Mouse (Mus musculus) forebrain, embryonic 16.5 days (tissue): ENCODE measurements around the gene Rplp0. TPM values are rescaled to one million over a fixed set of nuclear protein-coding genes. Genes with fewer than 3 reads are reported as not detected.
A peak's percentile ranks its signal among the peaks of the same experiment; 100 is the strongest.

ENCODE experiments used
- ATAC-seq: fragments of 200-750 bp; cut with Nextera tagmentation; 2 replicates; pipeline ENCODE4 v1.8.0; 2017; ENCODE audit warnings: mild to moderate bottlenecking, moderate library complexity
- H3K27ac ChIP-seq: fragments of 300-500 bp; sonication (generic); 2 replicates; pipeline ENCODE4 v1.5.1; 2014; ENCODE audit warnings: low read length, control low read depth
- H3K27me3 ChIP-seq: fragments of 300-500 bp; sonication (generic); replicated peaks from 2 replicates; pipeline ENCODE4 v1.6.1; 2014; ENCODE audit warnings: low read length; ENCODE audit not compliant: control insufficient read depth, insufficient read depth
- H3K36me3 ChIP-seq: fragments of 300-500 bp; sonication (generic); 2 replicates; pipeline ENCODE4 v1.6.1; 2014; ENCODE audit not compliant: control insufficient read depth, insufficient read depth
- H3K4me1 ChIP-seq: fragments of 300-500 bp; sonication (generic); replicated peaks from 2 replicates; pipeline ENCODE4 v1.6.1; 2014; ENCODE audit warnings: low read length; ENCODE audit not compliant: control insufficient read depth, insufficient read depth
- H3K4me2 ChIP-seq: fragments of 300-500 bp; sonication (generic); 2 replicates; pipeline ENCODE4 v1.6.1; 2014; ENCODE audit warnings: mild to moderate bottlenecking, low read length, control low read depth
- H3K4me3 ChIP-seq: fragments of 300-500 bp; sonication (generic); replicated peaks from 2 replicates; pipeline ENCODE4 v1.5.1; 2014; ENCODE audit warnings: mild to moderate bottlenecking, low read length, control low read depth
- H3K9ac ChIP-seq: fragments of 300-500 bp; sonication (generic); replicated peaks from 2 replicates; pipeline ENCODE4 v1.6.1; 2014; ENCODE audit warnings: low read depth, low read length, control low read depth
- H3K9me3 ChIP-seq: fragments of 300-500 bp; sonication (generic); 2 replicates; pipeline ENCODE4 v1.6.1; 2016; ENCODE audit warnings: low read length; ENCODE audit not compliant: control insufficient read depth
- WGBS: fragments of 180-500 bp; shearing (Covaris S2); extraction: QIAGEN DNeasy Blood & Tissue Kit; methylation state at CpG from one replicate; pipeline ENCODE4 v1.1.7; 2014; 5-methylcytosine and 5-hydroxymethylcytosine counted together
- polyA plus RNA-seq: library from polyadenylated mRNA; unstranded; fragments of >200 nt; fragmentation: Nextera tagmentation; extraction: Ambion mirVana; gene quantifications from 2 replicates; pipeline ENCODE4 v1.2.1, GENCODE M21; 2015

Gene Rplp0
- polyA plus RNA-seq, 1 experiment from 2014 or later: 944 TPM

- Histone ChIP-seq H3K4me1 (peaks cover 9% of the 10 kb centered on the region), H3K27ac (no peak overlapping the region), H3K27me3 (no peaks in the 10 kb centered on the region), H3K9me3 (no peaks in the 10 kb centered on the region), H3K36me3 (no peaks in the 10 kb centered on the region), H3K4me3 (no peak overlapping the region), H3K4me2 (no peak overlapping the region), H3K9ac (no peak overlapping the region)
- ATAC-seq: no peak
- WGBS: 93% methylated on average over 4 of the region's 4 CpGs
Observed at GRCm38 (mm10) chr5:115525416-115525815, 33.9 kb upstream of the Rplp0 start.

- Histone ChIP-seq H3K9ac (no peak overlapping the region), H3K4me1 (peaks cover 13% of the 10 kb centered on the region), H3K27me3 (no peaks in the 10 kb centered on the region), H3K4me2 (no peak overlapping the region), H3K4me3 (no peak overlapping the region), H3K36me3 (no peaks in the 10 kb centered on the region), H3K9me3 (no peaks in the 10 kb centered on the region), H3K27ac (no peak overlapping the region)
- ATAC-seq: no peak
- 66% methylated on average over 9 of the region's 9 CpGs for WGBS
Observed at GRCm38 (mm10) chr5:115525943-115526342, 33.3 kb upstream of the Rplp0 start.

GRCm38 (mm10) chr5:115526456-115527202, 32.6 kb upstream of the Rplp0 start:
- H3K9me3 ChIP-seq: no peaks in the 10 kb centered on the region
- no peaks in the 10 kb centered on the region for H3K36me3 ChIP-seq
- H3K4me3 ChIP-seq: no peak overlapping the region
- peaks cover 20% of the 10 kb centered on the region for H3K4me1 ChIP-seq
- WGBS: 83% methylated on average over 17 of the region's 17 CpGs
- no peak overlapping the region for H3K27ac ChIP-seq
- no peak for ATAC-seq
- no peak overlapping the region for H3K9ac ChIP-seq
- no peaks in the 10 kb centered on the region for H3K27me3 ChIP-seq
- H3K4me2 ChIP-seq: no peak overlapping the region

- Histone ChIP-seq H3K4me3 (no peak overlapping the region), H3K9me3 (no peaks in the 10 kb centered on the region), H3K4me2 (no peak overlapping the region), H3K4me1 (peaks cover 26% of the 10 kb centered on the region), H3K36me3 (no peaks in the 10 kb centered on the region), H3K27ac (no peak overlapping the region), H3K9ac (no peak overlapping the region), H3K27me3 (no peaks in the 10 kb centered on the region)
- WGBS: 84% methylated on average over 5 of the region's 5 CpGs
- ATAC-seq: no peak
Observed at GRCm38 (mm10) chr5:115528128-115528527, 31.1 kb upstream of the Rplp0 start.

GRCm38 (mm10) chr5:115529364-115529741, 29.9 kb upstream of the Rplp0 start:
- H3K9ac ChIP-seq: no peak overlapping the region
- no peaks in the 10 kb centered on the region for H3K9me3 ChIP-seq
- no peak overlapping the region for H3K27ac ChIP-seq
- no peak for ATAC-seq
- no peaks in the 10 kb centered on the region for H3K27me3 ChIP-seq
- WGBS: 88% methylated on average over 8 of the region's 8 CpGs
- H3K36me3 ChIP-seq: no peaks in the 10 kb centered on the region
- no peak overlapping the region for H3K4me2 ChIP-seq
- H3K4me3 ChIP-seq: no peak overlapping the region
- peaks cover 26% of the 10 kb centered on the region for H3K4me1 ChIP-seq

GRCm38 (mm10) chr5:115529742-115530446, 29.4 kb upstream of the Rplp0 start:
- Histone ChIP-seq H3K4me2 (no peak overlapping the region), H3K36me3 (no peaks in the 10 kb centered on the region), H3K27me3 (no peaks in the 10 kb centered on the region), H3K4me1 (peaks cover 27% of the 10 kb centered on the region), H3K9me3 (no peaks in the 10 kb centered on the region), H3K9ac (no peak overlapping the region), H3K4me3 (no peak overlapping the region), H3K27ac (no peak overlapping the region)
- 70% methylated on average over 7 of the region's 7 CpGs for WGBS
- no peak for ATAC-seq

GRCm38 (mm10) chr5:115530447-115530809, 28.8 kb upstream of the Rplp0 start:
- no peak overlapping the region for H3K9ac ChIP-seq
- H3K27me3 ChIP-seq: no peaks in the 10 kb centered on the region
- WGBS: 62% methylated on average over 8 of the region's 8 CpGs
- H3K9me3 ChIP-seq: no peaks in the 10 kb centered on the region
- no peak overlapping the region for H3K4me3 ChIP-seq
- no peaks in the 10 kb centered on the region for H3K36me3 ChIP-seq
- no peak overlapping the region for H3K27ac ChIP-seq
- no peak overlapping the region for H3K4me2 ChIP-seq
- H3K4me1 ChIP-seq: peaks cover 27% of the 10 kb centered on the region
- no peak for ATAC-seq

GRCm38 (mm10) chr5:115531671-115532270, 27.5 kb upstream of the Rplp0 start:
- Histone ChIP-seq H3K4me3 (no peak overlapping the region), H3K9ac (peak overlapping the region; percentile 40; the same call in 1 of the 2 replicates), H3K27me3 (no peaks in the 10 kb centered on the region), H3K27ac (peak overlapping the region; percentile 38; the same call in 1 of the 2 replicates), H3K36me3 (no peaks in the 10 kb centered on the region), H3K4me2 (no peak overlapping the region), H3K9me3 (no peaks in the 10 kb centered on the region), H3K4me1 (peaks cover 27% of the 10 kb centered on the region)
- 47% methylated on average over 18 of the region's 18 CpGs for WGBS
- ATAC-seq: peak; percentile 85

- WGBS: 20% methylated on average over 16 of the region's 16 CpGs
- Histone ChIP-seq H3K9ac (no peak overlapping the region), H3K27ac (no peak overlapping the region), H3K36me3 (no peaks in the 10 kb centered on the region), H3K27me3 (no peaks in the 10 kb centered on the region), H3K4me2 (no peak overlapping the region), H3K4me3 (no peak overlapping the region), H3K9me3 (no peaks in the 10 kb centered on the region), H3K4me1 (peaks cover 41% of the 10 kb centered on the region)
- no peak for ATAC-seq
Observed at GRCm38 (mm10) chr5:115534290-115534731, 25.0 kb upstream of the Rplp0 start.
